Mouse (Mus musculus) lung, postnatal 4 days (tissue): ENCODE data around the gene Mga.

Experiments
- DNase-seq, 2 experiments: peaks; one replicate each; pipeline ENCODE4 v3.0.0; 2021

Mga gene

DNA sequence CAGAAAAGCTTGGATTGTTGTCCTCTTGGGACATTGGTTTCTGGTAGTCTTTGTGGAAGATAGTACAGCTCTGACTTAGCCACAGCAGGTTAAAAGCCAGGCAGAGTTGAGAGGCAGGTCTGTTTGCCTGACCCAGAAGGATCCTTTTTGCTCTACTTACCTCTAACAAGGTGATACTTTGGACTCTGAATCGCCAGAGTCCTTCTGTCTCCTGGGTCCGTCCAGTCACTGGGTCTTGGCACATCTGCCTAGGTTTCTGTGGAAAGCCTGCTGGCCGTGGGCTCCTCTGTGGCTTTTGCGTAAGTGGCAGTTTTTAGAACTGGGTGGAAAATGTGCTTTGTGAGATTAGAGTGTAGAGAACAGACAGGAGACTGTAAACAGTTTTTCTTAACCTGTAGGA, 91.9 kb downstream of the Mga start:
- no peak for DNase-seq

DNA sequence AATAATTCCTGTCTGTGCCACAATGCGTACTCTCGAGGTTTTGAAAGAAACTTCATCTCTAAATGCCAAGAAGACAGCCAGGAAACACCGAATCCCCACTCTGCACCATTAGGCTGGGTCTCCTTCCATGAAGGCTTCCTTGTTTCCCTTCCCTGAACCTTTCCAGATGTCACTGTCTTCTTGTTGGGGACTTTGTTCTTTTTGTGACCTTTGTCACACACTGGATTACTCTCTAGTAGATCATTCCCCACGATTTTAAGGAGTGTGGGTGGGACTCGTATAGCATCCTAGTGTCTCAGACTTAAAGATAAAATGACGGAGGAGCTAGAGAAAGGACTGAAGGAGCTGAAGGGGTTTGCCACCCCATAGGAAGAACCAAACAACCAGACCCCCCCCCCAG, 93.9 kb downstream of the Mga start:
- DNase-seq = no peak

DNA sequence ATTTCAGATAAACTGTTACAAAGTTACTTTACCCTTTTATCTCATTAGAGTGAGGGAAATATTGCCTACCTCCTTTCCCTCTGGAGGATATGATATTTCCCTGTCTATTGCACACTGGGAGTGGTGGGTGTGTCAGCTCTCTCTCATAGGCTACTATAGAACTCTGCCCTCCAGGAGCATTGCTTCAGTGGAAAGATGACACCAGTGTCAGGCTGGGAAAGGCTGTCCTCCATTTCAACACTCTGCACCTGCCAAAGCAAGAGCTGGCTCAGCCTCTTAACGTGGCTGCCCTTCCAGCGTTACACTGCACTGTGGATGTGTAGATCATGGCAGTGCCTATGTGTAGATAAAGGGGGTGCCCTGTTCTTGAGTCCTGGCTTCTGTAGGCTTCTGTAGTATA, 95.3 kb downstream of the Mga start:
- no peak for DNase-seq

DNA sequence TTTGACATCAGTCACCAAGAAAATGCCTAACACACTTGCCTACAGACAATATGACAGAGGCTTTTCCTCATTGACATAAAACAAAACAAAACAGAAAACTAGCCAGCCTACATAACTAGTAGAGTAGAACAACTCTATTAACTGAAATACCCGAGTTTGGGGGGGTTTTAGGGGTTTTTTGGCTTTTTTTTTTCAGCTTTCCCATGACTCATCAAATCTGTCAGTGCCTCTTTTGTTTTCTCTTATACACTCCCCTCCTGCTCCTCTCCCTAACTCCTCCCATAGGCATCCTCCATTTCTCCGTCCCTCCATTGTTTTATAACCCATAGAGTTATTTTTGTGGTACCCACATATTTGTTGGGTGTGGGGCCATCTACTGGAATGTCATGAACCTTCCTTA, 96.5 kb downstream of the Mga start:
- DNase-seq = no peak

DNA sequence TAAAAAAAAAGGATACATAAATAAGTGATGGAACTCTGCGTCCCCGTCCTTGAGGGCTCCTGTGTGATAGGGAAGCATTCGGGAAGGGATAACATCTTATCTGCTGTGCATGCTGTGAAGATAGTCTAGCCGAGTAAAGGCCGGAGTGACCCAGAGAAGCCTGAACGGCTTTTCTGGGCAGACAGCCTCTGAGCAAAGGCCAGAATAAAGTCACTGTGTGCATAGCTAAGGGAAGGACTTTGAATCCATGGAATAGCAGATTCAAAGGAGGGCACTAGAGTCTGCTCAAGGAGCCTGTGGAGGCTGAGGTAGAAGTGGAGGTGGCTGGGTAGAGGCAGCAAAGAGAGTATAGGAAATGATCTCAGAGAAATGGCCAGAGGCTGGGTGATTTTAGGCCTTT, 97.8 kb downstream of the Mga start:
- no peak for DNase-seq

DNA sequence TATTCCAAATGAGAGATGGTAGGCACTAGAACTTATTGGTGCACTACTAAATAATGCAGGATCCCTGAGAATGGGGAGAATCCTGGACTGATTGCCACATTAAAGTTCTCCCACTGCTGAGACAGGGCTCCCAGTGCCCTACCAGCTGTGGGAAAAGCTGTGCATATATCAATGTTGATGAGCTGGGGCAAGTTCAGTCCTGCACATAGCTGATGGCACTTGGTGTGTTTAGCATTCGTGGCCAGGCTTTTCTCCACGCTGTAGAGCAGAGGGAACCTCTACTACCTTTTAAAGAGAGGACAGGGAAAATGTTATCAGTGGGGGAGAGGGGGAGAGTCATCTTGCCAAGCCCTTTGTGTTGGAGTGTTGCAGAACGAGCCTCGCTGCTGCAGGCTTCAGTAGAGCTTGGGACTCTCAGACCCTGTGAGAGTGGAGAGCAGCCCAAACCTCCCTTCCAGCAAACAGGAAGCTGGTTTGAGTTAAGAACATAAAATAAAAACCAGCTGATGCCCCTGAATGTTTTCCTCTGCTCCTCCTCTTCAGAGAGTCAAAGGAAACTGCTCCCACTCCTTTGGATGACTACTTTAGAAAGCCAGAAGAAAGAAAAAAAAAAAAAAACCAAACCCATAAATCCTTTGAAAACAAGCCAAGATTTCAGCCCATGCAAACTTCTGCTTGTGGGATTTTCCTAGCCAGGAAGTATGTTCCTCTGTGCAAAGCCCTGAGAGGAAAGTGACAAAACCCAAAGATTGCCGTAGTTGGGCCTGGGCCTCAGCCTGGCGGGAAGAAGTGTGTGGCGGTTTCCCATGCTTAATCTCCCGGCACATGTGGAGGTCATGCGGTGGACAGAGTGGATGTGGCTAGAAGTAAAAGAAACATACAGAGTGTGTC, 98.6 kb downstream of the Mga start:
- DNase-seq = peak; percentile 50 to 61

DNA sequence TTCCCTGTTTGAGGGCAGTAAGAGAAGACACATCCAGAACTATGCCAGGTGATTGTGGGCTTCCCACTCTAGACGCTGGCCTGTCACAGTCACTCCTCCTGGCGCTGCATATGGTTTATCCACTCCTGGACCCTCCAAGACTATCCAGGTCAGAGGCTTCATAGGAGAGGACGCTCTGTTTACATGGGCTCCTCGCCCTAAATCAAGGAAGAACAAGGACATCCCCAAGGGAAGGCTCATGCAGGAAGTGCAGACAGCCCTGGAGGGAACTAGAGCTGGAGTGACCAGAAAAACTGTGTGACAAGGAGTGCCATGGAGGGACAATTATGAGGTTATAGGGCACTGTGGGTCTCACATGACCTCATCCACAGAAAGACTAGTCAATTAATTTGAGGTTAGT, 100.3 kb downstream of the Mga start:
- DNase-seq = no peak

DNA sequence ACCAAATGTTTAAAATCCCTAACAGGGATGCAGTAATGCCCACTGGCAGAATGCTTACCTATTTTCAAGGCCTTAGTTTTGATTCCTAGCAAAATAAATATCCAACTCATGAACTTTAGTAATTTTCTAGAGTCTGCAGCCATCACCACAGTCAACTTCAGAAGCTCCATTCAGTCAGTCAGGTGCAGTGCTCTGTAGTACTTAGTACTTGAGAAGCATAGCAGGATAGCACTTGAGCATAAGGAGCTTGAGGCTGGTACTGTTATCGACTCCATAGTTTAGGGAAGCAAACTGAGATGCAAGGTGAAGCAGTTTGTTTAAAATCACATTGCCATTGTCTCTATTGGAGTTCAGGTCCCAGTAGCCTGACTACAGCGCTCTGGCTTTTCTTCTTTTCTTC, 102.7 kb downstream of the Mga start:
- no peak for DNase-seq

DNA sequence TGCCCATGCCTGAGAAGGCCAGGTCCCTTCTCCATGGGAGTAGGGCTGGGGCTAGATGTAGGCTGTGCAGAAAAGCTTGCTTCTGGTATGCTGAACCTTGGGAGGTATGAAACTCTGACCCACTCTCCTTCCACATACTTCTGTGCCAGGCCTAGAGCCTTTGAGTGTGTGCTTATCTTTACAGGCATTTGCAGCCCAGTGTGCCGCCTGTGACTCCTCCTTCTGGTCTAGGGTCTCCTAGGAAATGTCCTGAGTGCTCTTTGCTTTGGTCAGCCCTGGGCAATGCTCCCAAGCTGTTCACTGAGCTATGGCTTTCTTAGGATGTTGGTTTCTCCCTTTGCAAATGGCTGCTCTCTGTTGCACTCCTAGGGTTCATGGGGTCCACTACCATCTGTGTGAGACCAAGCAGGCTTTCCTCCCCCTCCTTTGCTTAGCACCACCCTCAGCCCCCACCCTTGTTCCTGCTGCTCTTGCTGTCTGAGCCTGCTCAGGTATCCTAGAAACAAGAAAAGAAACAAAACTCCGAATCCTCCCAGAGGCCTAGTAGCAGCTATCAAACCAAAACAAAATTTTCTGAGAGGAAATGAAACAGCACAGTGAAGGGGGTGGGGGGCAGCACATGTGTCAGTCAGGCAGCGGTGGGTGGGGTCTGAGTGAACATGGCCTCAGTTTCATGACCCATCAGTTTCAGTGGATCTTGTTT, 104.0 kb downstream of the Mga start:
- DNase-seq = peak; percentile 59 to 79

DNA sequence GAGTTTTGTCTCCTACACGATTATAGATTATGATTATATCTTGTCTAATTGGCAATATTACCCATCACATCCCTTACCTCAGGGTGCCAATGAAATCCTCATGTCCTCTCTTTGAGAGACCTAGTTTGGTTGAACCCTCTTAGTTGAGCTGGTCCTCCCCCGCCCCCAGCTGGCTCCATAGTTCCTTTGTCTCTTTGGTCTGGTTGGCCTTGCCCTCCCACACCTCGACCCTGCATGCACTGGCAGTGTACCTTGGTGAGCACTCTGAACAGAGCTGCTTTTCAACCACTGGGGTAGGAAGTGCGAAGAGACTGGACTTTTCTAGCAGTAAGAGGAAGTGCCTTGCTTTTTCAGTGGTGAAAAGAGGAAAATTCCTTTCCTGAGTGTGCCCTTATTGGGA, 104.9 kb downstream of the Mga start:
- no peak for DNase-seq

DNA sequence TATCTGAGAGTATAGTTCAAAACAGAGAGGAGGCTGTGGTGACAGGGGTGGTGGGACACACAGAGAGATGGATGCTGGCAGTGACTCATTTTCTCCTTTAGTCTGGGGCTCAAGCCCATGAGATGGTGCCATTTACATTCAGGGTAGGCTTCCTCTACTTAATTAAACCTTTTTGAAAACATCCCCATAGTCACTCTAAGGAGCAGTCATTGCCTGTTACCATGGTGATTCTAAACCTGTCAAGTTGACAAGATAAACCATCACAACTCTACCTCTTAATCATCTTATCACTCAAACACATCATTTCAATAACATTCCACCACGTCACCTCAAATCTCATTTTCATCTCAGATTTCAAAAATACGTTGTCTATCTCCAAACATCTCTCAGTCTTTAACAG, 106.9 kb downstream of the Mga start:
- DNase-seq = no peak

DNA sequence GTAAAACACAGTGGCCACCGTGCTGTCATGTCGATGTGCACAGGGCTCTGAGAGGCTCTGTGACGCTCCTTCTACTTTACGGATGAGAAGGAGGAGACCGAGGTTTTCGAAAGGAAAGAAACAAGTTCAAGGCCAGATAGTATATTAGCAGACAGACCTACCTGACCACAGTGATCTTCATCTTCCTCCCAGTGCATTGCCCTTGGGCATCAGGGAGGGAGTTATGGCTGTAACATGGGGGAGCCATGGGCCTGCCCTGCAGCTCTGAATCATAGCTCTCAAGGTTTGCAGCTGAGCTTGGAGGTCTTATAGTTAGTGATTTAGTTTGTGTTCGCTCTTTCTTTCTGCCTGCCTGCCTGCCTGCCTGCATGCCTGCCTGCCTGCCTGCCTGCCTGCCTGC, 109.7 kb downstream of the Mga start:
- no peak for DNase-seq

DNA sequence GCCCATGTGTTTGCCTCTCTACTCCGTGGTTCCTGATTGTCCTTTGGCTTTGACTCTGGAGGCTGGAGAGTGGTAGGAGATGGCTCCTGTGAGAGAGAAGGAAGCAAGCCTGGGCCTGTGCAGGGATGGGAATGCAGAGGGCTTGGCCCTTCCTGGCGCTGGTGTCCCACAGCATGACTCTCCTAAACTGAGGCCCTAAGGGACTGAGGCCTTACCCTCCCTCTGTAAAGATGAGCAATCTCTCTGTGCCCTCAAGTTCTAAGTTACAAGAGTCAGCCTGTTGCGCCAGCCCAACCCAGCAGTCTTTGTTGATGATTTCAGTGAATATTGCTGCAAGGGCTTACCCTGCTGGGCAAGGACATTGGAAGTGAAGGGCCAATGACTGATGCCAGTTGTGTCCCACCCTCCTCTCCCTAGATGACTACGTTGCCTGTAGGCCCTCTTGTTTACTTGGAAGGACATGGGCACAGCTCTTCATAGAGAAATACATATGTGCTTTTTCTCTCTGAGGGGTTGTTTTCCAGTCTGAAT, 110.7 kb downstream of the Mga start:
- peak in 1 of 2 experiments; percentile 23 for DNase-seq

DNA sequence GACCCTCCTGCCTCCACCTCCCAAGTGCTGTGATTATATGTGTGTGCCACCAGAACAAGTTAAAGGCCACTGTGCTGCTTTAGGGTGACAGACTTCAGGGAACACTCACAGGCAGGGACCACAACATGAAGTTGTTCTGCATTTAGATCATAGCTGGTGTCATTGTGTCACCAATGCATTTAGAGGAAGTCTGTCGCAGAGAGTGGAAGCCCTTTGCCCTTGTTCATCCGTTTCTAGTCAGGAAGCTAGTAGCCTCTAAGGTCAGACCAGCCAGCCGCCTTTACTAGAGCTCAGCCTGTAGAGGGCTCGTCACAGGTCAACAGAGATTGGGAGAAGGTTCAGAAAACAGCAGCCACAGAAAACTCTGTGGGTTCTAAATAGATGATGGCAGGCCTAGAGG, 111.6 kb downstream of the Mga start:
- DNase-seq = peak in 1 of 2 experiments; percentile 53

DNA sequence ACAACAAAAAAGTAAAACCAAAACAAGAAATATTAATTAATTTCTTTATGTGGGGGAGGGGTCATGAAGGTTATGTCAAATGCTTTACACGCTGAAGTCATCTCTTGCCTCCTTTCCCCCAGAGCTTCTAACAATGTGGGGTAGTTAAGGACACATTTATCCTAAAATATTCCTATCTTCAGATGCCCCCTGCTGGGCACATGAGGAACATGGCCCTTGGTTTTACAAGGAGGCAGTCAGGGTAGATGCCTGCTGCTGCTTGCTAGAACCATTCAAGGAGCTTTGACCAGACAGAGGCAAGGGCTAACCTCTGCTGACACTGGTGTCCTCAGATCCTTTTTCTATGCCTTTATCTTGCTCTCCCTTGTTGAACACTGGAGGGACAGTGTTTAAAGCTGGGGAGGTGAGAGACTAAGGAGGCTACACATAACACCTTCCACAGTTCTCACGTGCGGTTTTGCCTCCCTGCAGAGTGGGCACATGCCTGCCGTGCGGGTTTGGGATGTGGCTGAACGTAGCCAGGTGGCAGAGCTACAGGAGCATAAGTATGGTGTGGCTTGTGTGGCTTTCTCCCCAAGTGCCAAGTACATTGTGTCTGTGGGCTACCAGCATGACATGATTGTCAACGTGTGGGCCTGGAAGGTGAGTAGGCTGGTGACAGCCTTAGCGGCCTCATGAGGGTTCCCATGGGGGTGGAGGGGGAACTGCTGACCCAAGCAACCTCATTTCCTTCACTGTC, 114.6 kb downstream of the Mga start:
- DNase-seq = peak in 1 of 2 experiments; percentile 68

DNA sequence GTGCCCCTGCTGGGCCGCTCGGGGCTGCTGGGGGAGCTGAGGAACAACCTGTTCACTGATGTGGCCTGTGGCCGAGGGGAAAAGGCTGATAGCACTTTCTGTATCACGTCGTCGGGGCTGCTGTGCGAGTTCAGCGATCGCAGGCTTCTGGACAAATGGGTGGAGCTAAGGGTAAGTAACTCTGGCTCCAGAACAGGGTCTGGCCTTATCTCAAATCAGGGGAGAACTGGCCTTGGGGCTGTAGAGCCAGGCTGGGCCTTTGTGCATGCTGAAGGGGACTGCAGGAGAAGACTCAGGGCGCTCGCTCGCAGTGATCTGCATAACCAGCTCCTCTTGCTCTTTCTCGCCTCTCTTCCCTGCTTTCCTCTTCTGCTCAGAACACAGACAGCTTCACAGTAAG, 115.9 kb downstream of the Mga start:
- no peak for DNase-seq

DNA sequence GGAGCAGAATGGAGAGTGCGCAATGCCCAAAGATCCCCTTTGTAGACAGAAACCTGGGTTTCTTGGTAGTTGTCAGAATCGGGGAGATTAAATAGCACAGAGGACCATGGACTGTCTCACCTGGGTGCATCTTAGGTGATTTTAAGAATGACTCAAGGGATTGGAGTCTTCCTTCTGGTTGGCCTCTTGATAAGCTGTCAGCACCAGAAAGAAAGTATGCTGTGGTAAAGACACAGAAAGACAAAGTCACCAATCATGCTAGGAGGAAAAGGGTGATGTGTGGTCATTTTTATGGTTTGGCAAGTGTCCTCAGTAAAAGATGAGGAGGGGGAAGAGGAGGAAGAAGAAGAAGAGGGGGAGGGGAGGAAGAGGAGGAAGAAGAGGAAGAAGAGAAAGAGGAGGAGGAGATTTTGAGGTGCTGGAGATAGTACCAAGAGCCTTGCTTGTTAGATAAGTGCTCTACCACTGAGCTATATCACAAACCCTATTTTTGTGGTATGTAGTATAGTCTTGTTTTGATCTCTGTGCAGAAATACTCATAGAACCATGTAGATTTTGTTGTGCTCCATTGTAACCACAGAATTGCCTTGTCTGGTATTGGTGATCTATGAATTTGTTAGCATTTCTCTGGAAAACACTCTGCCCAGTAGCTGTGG, 116.9 kb downstream of the Mga start:
- DNase-seq = no peak

DNA sequence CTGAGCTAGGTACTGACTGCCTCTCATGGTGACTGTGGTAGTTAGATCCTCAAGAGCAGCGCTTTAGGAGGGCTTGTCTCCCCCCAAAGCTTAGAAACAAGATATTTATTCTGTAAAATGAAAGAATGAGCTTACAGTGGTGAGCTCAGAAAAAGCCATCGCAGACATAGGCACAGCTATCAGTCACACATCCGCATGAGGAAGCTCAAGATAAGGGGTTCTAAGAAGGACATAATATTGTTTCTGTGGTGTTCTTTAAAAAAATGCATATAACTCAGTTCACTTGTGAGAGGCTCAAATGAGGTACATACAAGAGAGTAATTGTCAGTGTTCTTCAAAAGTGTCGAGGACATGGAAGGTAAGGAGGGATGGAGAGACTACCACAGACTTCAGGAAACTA, 118.9 kb downstream of the Mga start:
- no peak for DNase-seq

DNA sequence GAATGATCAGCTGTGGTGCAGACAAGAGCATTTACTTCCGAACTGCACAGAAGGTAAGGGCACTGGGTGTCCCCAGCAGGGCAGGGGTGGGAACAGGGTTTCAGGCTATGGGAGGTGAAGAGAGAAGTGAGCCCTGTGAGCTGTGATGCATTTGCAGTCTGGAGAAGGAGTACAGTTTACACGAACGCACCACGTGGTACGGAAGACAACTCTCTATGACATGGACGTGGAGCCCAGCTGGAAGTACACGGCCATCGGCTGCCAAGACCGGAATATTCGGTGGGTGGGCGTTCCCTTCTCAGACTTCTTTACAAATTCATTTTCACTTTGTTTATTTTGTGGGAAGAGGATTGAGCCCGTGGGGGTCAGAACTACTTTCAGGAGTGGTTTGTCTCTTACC, 120.6 kb downstream of the Mga start:
- no peak for DNase-seq
